Mouse (Mus musculus) embryonic fibroblast, embryonic 13.5 days (primary cell): Measurements from ENCODE around the gene Dis3l2. TPM values are rescaled to one million over a fixed set of nuclear protein-coding genes. Genes with fewer than 3 reads are reported as not detected.

Source experiments
- H3K27ac ChIP-seq: 2 replicates; pipeline ENCODE4 v1.5.1; 2012; ENCODE audit warnings: low read length, control low read depth, inconsistent platforms; ENCODE audit not compliant: insufficient read depth
- H3K4me1 ChIP-seq: 2 replicates; pipeline ENCODE4 v1.6.1; 2011; ENCODE audit warnings: low read length; ENCODE audit not compliant: control insufficient read depth, insufficient read depth
- H3K4me3 ChIP-seq: 2 replicates; pipeline ENCODE4 v1.5.1; 2011; ENCODE audit warnings: mild to moderate bottlenecking, control low read depth, low read length; ENCODE audit not compliant: insufficient read depth
- CTCF ChIP-seq: IDR thresholded peaks from 2 replicates; pipeline ENCODE4 v1.5.1; 2011; ENCODE audit warnings: mild to moderate bottlenecking, control low read depth, low read length, moderate library complexity, borderline replicate concordance; ENCODE audit not compliant: insufficient read depth
- POLR2A ChIP-seq: IDR thresholded peaks from 2 replicates; pipeline ENCODE4 v1.6.1; 2011; ENCODE audit warnings: low read depth, mild to moderate bottlenecking, control low read depth, low read length, moderate library complexity
- polyA plus RNA-seq: library from polyadenylated mRNA; stranded (reverse); fragments of >200 nt; gene quantifications from 2 replicates; pipeline ENCODE4 v1.2.4, GENCODE M21; 2011; ENCODE audit warnings: low read depth; ENCODE audit not compliant: missing spikeins, insufficient read length

Gene Dis3l2
- polyA plus RNA-seq, 1 experiment, result 7.5 TPM

- no peaks in the 10 kb centered on the region for H3K4me1 ChIP-seq
- H3K4me3 ChIP-seq, result no peak overlapping the region
- H3K27ac ChIP-seq, result no peak overlapping the region
- TF ChIP-seq POLR2A (no peak), CTCF (no peak)
Observed at GRCm38 (mm10) chr1:86801241-86801640, 97.6 kb downstream of the Dis3l2 start.

DNA sequence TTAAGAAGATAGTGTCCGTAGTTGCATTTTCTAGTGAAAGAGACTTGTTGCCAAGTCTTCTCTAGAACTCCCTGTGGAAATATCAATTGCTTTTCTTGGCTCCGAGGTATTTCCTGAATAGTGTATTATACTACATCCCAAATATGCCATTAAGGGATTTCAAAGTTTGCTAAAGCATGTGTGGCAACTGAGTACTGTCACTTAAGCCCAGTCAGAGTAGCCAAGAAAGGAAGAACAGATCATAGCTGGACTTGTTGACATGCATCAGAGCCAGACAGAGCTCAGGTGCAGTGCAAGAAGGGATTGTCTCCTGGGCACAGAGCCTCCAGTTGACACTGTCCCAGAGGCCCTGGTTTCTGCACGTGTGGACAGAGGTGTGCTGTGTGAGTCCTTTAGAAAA is 108.1 kb downstream of the Dis3l2 start:
- Histone ChIP-seq H3K27ac (no peak overlapping the region), H3K4me3 (no peak overlapping the region), H3K4me1 (0 out of 2 replicates have a peak, but pooled peaks cover 2% of the 10 kb centered on the region)
- TF ChIP-seq POLR2A, result no peak
- no peak for TF ChIP-seq CTCF

DNA sequence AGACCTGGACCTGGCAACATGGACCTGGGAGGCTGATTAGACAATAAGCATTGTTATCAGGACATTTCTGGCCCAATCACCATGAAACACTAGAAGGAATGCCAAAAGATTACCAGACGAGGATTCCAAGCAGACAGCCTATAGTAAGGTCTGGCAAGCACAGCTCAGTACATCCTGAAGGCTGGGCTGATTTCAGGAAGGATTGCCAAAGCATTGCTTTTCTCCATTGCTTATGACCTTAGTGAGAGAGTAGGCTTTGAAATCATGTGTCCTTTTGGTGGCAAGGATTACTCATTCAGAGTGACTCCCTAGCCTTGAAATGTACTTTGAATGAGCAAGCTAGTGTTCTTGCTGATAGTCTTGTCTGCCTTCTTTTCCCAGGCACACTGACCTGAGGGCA is 118.7 kb downstream of the Dis3l2 start:
- Histone ChIP-seq H3K4me1 (no peaks in the 10 kb centered on the region), H3K27ac (no peak overlapping the region; the same call in 1 of the 2 replicates), H3K4me3 (no peak overlapping the region)
- no peak for TF ChIP-seq CTCF
- no peak for TF ChIP-seq POLR2A

DNA sequence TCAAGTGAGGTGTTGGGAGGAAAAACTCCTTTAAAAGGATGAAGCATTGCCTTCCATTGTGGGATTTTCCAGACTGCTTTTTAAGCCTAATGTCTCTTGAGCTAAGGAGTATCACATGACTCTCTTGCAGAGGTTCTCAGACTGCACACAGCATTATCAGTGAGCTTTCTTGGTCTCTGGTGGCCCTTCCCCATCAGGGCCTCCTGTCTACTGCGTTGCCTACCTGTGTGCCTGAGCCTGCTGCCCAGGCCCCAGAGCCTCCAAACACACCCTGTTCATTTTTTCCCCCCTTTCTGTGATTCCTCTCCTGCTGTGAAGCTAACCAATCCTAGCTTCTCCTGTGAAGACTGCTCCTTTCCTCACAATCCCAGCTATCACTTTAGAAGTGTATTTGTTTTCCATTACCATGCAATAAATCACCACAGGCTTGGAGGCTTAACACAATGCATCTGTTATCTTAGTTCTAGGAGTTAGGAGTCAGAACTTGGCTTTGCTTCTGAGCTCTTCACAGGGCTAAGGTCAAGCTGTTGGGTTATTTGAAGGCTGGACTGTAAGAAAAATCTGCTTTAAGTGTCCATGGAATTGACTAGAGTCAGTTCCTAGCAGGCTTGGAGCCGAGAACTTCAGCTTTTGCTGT is 130.9 kb downstream of the Dis3l2 start:
- no peak overlapping the region for H3K4me3 ChIP-seq
- no peak for TF ChIP-seq POLR2A
- no peak for TF ChIP-seq CTCF
- H3K4me1 ChIP-seq, result no peaks in the 10 kb centered on the region
- no peak overlapping the region for H3K27ac ChIP-seq

DNA sequence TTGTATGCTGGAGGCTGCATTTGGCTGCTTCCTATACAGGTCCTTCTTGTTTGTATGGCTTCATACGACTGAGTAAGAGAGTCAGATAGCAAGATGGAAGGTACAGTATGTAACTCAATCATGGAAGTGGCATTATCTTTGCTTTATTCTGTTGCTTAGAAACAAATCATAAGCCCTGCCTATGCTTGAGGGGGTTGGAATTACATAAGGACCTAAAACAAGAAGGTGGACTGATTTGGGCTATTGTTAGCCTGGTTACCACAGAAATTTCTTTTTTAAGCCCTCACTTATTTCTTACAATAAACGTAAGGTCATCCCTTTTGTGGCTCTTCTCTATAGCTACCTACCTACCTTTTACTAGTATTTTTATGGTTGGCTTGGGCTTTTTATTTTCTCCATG is 131.4 kb downstream of the Dis3l2 start:
- TF ChIP-seq POLR2A, result no peak
- TF ChIP-seq CTCF, result no peak

GRCm38 (mm10) chr1:86850754-86851153 is 147.1 kb downstream of the Dis3l2 start:
- no peaks in the 10 kb centered on the region for H3K4me1 ChIP-seq
- TF ChIP-seq POLR2A (no peak), CTCF (no peak)

More for the DNA sequence above, 131.4 kb downstream of the Dis3l2 start:
- H3K4me1 ChIP-seq, result no peaks in the 10 kb centered on the region
- no peak overlapping the region for H3K4me3 ChIP-seq
- no peak overlapping the region for H3K27ac ChIP-seq

DNA sequence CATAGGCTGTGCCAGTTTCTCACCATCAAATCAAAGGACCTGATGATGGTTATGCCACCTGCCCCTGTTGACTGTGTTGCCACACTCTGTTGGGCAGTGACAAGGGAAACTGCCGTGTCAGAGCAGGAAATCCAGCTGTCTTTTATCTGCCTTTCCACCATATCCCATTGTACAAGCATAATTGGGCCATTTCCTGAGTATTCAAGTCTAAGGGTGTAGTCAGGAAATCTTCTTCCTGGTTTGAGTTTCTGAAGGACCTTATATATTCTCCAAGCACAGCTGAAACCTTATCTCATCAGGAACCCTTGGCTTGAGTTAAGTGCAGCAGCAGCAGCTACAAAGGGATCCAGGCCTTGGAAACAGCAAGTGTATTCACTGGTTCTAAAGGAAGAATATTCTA is 155.3 kb downstream of the Dis3l2 start:
- no peak overlapping the region for H3K4me3 ChIP-seq
- no peak overlapping the region for H3K27ac ChIP-seq
- no peak for TF ChIP-seq CTCF
- no peak for TF ChIP-seq POLR2A
- no peaks in the 10 kb centered on the region for H3K4me1 ChIP-seq

More at GRCm38 (mm10) chr1:86850754-86851153, 147.1 kb downstream of the Dis3l2 start:
- no peak overlapping the region for H3K4me3 ChIP-seq
- H3K27ac ChIP-seq, result no peak overlapping the region

DNA sequence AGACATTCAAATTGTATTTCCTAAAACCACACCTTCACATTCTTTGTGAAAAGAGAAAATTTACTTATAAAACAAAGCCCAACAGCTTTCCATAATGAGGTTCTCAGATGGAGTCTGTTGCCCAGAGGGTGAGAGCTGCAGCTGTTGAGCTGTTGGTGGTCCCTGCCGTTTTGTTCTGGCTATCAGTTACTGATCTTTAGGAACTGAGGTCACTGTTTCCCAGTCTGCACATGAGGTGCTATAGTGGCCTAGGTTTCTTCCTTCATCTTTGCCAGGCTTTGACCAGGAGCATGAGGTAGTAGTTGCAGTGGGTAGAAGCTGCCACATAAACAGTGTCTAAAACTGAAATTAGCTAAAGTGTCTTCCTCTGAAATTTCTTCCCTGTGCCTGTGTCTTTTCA is 155.8 kb downstream of the Dis3l2 start:
- Histone ChIP-seq H3K4me1 (no peaks in the 10 kb centered on the region), H3K4me3 (no peak overlapping the region), H3K27ac (no peak overlapping the region)
- no peak for TF ChIP-seq POLR2A
- TF ChIP-seq CTCF, result no peak

- no peak for TF ChIP-seq CTCF
- TF ChIP-seq POLR2A, result no peak
- no peaks in the 10 kb centered on the region for H3K4me1 ChIP-seq
Observed at GRCm38 (mm10) chr1:86873745-86874144, 170.1 kb downstream of the Dis3l2 start.

DNA sequence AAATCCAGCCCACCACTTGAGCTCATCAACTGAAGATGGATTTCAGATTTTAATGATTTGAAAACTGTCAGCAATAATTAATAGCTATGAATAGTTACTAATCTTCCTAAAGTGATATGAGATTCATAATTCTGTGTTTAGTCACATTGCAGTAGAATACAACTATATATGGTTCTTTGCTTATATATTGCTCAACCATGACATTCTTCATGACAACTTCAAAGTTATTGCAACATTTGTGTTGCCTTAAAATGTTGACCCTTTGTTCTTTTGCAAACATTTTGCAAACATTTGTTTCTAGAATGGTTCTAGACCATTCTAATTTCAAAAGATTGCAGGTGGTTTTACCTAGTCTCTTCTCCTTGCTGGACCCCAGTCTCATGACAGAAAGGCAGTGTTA is 175.1 kb downstream of the Dis3l2 start:
- Histone ChIP-seq H3K4me1 (no peaks in the 10 kb centered on the region), H3K27ac (no peak overlapping the region), H3K4me3 (no peak overlapping the region)
- no peak for TF ChIP-seq CTCF
- no peak for TF ChIP-seq POLR2A

More at GRCm38 (mm10) chr1:86873745-86874144, 170.1 kb downstream of the Dis3l2 start:
- H3K27ac ChIP-seq, result no peak overlapping the region
- H3K4me3 ChIP-seq, result no peak overlapping the region
